Mouse (Mus musculus) layer of hippocampus, postnatal 25 days (tissue): ENCODE data around the gene Myo5a. TPM values are rescaled to one million over a fixed set of nuclear protein-coding genes. Genes with fewer than 3 reads are reported as not detected.

Source experiments
- DNase-seq, 2 experiments: peaks; one replicate each; pipeline ENCODE4 v3.0.0; 2022; ENCODE audit warnings: mixed read lengths in 2 of 2, low spot score in 1 of 2; ENCODE audit errors: extremely low spot score in 1 of 2
- total RNA-seq, 2 experiments: library from RNA; stranded (reverse); gene quantifications; 2 replicates each; pipeline ENCODE4 v1.2.3; 2021

The Myo5a gene
- total RNA-seq, 2 experiments from 2014 or later = 180 to 206 TPM

DNA sequence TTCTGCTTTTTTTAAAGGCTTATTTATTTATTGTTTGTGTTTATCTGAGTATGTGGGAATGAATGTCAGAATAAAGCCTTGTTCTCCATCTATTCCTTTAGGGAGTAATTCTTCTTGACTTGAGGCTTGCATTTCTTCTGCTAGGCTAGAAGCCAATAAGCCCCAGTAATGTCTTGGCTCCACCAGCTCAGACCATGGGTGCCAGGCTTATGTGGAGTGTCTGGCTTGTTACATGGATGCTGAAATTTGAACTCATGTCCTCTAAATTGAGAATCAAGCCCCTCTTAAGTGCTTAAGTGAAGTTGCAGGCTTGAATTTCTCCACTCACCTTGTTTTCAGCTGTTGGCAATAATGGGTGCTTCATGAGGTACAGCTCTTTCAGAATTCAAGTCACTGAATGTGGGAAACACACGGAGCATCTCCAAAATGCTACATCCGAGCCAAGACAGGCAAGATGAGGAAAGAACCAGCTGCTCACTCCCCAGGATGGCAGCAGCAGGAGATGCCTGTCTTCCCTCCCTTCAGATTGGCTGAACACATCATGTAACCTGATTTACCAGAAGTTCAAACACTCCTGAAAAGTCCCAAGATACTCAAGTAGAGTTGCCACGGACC lies 116.9 kb downstream of the Myo5a start:
- DNase-seq = no peak

DNA sequence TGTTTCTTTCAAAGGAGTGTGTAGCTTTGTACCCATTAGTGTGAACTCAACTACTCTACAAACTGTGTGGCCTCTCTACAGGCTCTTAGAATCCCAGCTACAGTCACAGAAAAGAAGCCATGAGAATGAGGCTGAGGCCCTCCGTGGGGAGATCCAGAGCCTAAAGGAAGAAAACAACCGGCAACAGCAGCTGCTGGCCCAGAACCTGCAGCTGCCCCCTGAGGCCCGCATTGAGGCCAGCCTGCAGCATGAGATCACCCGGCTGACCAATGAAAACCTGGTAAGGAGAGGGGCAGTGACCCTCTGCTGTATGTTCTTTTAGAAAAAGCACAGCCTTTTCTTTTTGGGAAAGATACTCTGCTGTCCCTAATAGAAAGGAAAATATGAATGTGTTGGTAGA lies 123.0 kb downstream of the Myo5a start:
- DNase-seq = no peak

GRCm38 (mm10) chr9:75196335-75196734 lies 125.5 kb downstream of the Myo5a start:
- DNase-seq = no peak

DNA sequence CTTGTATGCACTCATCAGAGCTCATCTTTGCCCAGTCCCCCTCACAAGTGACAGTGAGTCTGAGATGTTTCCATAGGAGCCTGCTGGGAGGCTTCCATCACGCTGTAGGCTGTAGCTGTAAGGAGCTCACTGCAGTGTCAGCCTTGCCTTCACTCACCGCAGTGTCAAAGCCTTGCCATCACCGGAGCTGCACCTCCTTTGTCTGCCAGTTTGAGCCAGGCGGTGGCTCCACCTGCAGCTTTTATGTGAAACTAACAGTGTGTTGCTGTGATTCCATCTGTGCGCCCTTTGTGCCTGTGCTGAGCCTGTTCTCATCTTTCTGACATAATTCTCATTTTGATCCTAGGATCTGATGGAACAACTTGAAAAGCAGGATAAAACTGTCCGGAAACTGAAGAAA lies 126.5 kb downstream of the Myo5a start:
- DNase-seq = peak in 1 of 2 experiments; percentile 40

DNA sequence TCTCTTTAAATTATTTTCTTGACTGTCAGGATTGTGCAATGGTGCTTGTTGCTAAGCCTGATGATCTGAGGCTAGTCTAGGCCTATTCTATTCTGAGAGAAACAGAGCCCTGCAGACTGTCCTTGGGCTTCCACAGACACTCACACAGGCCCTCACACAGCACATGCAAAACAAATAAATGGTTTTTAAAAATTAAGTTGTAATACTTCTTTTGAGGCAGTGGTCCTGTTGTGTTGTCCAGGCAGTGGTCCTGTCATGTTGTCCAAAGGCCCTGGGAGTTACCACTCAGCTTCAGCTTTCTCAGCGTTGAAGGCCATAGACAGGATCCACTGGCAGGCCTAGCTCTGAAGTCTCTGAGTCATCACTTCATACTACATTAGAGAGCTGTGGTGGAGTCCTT lies 130.7 kb downstream of the Myo5a start:
- no peak for DNase-seq

DNA sequence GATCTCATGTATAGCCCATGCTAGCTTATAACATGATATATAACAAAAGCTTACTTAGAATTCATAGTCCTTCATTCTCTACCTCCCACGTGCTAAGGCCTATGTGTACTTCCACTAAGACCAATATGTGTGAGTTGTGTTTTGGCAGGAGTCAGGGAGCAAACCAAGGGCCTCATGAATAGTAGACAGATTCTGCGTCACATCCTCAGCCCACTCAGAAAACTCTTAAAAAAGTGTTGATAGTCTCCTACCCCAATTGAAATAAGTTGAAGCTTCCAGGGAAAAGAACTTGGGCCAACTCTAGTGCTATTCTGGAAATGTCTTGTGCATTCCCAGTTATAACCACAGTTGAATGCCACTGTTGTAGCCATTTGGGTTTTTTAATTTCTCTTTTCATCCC lies 131.2 kb downstream of the Myo5a start:
- DNase-seq = no peak

DNA sequence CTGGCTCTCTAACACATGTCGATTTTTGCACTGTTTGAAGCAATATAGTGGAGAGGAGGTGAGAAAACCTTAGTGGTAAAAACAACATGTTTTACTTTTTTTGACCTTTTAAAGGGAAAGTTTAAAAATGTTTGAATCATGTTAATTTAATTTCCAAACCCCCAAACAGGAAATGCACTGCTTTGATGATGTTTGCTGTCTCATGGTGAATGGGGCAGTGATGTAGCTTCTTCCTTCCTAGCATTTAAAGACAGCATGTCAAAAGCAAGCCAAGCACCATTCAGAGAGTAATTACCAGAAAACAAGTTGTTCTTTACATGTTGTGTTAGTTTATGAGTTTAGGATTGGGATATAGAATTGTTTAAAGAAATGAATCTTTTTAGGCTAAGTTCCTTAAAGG lies 138.4 kb downstream of the Myo5a start:
- no peak for DNase-seq

DNA sequence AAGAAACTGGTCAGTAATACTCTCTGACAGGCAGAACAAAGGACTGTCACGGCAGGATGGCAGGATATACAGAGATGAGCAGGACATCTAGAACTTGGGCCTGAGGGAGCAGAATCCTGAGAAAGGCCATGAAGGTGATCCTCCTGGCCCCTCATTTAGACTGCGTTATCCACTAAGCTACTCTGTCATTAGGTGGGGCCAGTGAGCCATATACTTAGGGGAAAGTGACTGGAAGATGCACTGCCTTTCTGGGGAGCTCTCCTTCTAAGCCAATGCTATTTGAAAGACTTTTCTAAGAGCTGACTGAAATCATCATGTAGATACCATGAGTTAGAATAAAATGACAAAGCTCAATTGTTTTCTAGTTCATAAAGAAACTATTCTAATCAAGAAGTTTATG lies 139.5 kb downstream of the Myo5a start:
- no peak for DNase-seq

GRCm38 (mm10) chr9:75214743-75215413 lies 144.1 kb downstream of the Myo5a start:
- no peak for DNase-seq

DNA sequence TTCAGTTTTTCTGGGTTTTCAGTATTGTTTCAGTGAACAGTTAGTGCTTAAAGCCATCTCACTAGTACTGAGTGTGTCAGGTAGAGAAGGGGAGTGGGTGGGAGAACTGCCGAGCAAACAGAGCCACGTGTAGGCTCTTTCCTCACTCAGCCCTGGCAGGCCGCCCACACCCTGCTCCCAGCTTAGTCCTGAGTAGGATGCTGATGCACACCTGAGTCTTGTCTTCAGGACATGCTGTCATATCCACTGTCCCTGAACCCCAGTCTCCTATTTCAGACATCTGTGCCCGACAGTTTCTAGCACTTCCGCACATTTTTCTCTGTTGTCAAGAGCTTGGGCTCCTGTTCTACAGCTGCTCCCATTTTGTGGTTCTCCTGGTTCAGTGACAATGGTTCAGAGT lies 149.1 kb downstream of the Myo5a start:
- no peak for DNase-seq

DNA sequence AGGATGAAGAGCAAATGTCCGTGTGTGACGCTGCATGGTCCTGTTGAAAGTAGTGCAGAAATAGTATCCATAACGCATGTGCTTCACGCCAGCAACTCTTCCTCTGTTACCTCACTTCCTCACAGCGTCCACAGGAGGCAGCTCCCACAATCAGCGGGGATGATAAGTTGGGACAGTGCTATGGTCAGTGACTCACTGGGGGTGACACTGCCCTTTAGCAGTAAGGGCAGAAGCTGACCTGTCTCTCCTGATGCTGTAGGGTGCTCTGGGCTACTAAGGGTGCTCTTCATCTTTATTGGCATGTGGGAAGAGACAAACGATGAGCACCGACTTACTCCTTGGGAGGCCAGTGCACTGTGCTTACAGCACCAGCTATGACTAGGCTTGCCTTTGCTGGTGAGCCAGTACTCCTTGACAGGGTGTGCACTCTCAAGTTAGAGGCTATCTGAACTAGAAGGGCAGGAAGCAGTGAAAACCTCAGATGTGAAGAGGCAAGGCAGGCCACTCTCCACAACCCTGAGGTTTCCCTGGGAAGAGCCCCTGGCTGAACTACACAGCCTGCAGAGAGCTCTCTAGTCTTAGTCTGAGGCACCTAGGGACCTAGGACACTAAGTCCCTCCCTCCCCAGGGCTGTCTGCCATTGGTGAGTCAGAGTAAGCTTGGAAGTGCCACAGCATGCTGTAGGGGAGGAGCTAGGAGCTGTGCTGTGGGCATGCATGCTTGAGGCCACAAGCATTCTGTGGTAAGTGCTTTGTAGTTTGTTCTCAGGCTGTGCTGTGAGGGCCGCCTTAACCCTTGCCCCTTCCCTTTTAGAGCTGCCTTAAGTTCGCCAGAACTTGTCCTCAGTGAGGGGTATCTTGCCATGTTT lies 150.8 kb downstream of the Myo5a start:
- no peak for DNase-seq

GRCm38 (mm10) chr9:75231841-75232746 lies 161.3 kb downstream of the Myo5a start, which contains the start of gene Myo5c:
Gene Myo5c (plus strand): TSS chr9:75232020.
- DNase-seq = no peak

DNA sequence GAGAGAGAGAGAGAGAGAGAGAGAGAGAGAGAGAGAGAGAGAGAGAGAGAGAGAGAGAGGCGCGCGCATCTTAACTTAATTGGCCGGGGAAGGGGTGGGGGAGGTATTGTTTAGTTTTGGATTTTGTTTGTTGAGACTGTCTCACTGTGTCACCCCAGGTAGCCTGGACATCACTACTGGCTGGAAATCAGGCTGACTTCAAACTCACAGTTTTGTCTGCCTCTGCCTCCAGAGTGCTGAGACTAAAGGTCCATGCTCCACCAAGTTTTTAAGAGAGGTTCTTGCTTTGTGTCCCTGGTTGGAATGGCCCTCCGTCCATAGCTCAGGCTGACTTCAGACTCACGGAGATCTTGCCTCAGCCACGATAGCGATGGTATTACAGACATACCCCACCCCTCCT lies 162.0 kb downstream of the Myo5a start:
- DNase-seq = no peak

- DNase-seq = no peak
These were observed 163.5 kb downstream of the Myo5a start for GRCm38 (mm10) chr9:75234271-75234741.

- no peak for DNase-seq
These were observed 164.3 kb downstream of the Myo5a start for GRCm38 (mm10) chr9:75234983-75235627.

- no peak for DNase-seq
These were observed 164.9 kb downstream of the Myo5a start for GRCm38 (mm10) chr9:75235696-75236095.

- DNase-seq = no peak
These were observed 165.8 kb downstream of the Myo5a start for GRCm38 (mm10) chr9:75236416-75237308.

GRCm38 (mm10) chr9:75238179-75238578 lies 167.4 kb downstream of the Myo5a start:
- no peak for DNase-seq

DNA sequence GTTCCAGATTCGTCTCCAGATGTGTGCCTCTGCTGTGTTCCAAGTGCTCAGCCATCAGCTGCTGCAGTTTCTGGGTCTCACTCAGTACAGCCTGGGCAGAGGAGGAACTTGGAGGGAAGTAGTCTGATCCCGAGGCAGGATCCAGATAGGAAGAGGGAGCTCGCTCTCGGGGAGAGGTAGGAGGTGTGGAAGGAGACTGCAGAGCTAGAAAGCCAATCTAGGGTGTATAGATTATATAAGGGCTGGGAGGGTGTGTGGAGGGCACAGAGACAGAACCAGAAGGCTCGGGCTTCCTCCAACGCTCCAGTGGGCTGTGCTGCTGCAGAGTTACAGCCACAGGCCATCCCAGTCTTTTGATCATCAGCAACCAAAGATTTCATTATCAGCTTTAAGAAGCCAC lies 172.2 kb downstream of the Myo5a start:
- DNase-seq = no peak
